Mouse (Mus musculus) lung, postnatal 0 days (tissue): ENCODE results near the gene Lrpap1.

Experiments used
- CTCF ChIP-seq: IDR thresholded peaks from 2 replicates; pipeline ENCODE4 v1.5.1; 2016; ENCODE audit warnings: antibody characterized with exemption, mild to moderate bottlenecking
- EP300 ChIP-seq: IDR thresholded peaks from 2 replicates; pipeline ENCODE4 v1.6.1; 2016; ENCODE audit warnings: antibody characterized with exemption, mild to moderate bottlenecking, control low read depth

GRCm38 (mm10) chr5:35118418-35118817 lies 12.9 kb upstream of the Lrpap1 start:
- TF ChIP-seq CTCF: no peak
- TF ChIP-seq EP300: no peak
